Mouse (Mus musculus): ENCODE results near the gene 4930578G10Rik.
"Not testable (repeated sequence)": the region's sequence is repeated elsewhere in the genome, so short reads cannot be mapped to it uniquely, and the experiment has no call there.

4930578G10Rik gene

GRCm38 (mm10) chr4:42735245-42735644 lies at the start of gene 4930578G10Rik:
4930578G10Rik (plus strand) TSS chr4:42735545.
- in situ Hi-C loops (cut with MboI) = not testable (repeated sequence)

GRCm38 (mm10) chr4:42756477-42756876 lies 21.1 kb downstream of the 4930578G10Rik start, which contains the start of gene Ccl19:
Ccl19 (minus strand) TSS chr4:42756577.
- in situ Hi-C loops (cut with MboI) = not testable (repeated sequence)

GRCm38 (mm10) chr4:42773893-42774292 lies 38.5 kb downstream of the 4930578G10Rik start, which contains the start of gene Ccl21a:
Ccl21a (minus strand) TSS chr4:42773993.
- in situ Hi-C loops (cut with MboI) = not testable (repeated sequence)

- in situ Hi-C loops (cut with MboI) = not testable (repeated sequence)
Observed at GRCm38 (mm10) chr4:42853788-42854187, 118.4 kb downstream of the 4930578G10Rik start, which contains the start of gene Fam205a1. Fam205a1 (minus strand) TSS chr4:42853888.

GRCm38 (mm10) chr4:42856671-42857070 lies 121.3 kb downstream of the 4930578G10Rik start, which contains the start of gene Gm12394:
Gm12394 (minus strand) TSS chr4:42856771.
- in situ Hi-C loops (cut with MboI) = not testable (repeated sequence)

- in situ Hi-C loops (cut with MboI) = not testable (repeated sequence)
Observed at GRCm38 (mm10) chr4:42860483-42860882, 125.1 kb downstream of the 4930578G10Rik start.

GRCm38 (mm10) chr4:42863487-42863886 lies 128.1 kb downstream of the 4930578G10Rik start:
- in situ Hi-C loops (cut with MboI) = not testable (repeated sequence)

- in situ Hi-C loops (cut with MboI) = no loop called here
Observed at GRCm38 (mm10) chr4:42867390-42867789, 132.0 kb downstream of the 4930578G10Rik start.

GRCm38 (mm10) chr4:42868193-42868592 lies 132.8 kb downstream of the 4930578G10Rik start:
- in situ Hi-C loops (cut with MboI) = no loop called here

- in situ Hi-C loops (cut with MboI) = no loop called here
Observed at GRCm38 (mm10) chr4:42870748-42871147, 135.4 kb downstream of the 4930578G10Rik start.

GRCm38 (mm10) chr4:42872151-42872550 lies 136.8 kb downstream of the 4930578G10Rik start:
- in situ Hi-C loops (cut with MboI) = no loop called here

GRCm38 (mm10) chr4:42872746-42873435 lies 137.5 kb downstream of the 4930578G10Rik start:
- in situ Hi-C loops (cut with MboI) = no loop called here

GRCm38 (mm10) chr4:42874134-42874533 lies 138.8 kb downstream of the 4930578G10Rik start, which contains the start of gene Fam205c:
Fam205c (minus strand) TSS chr4:42874234.
- in situ Hi-C loops (cut with MboI) = no loop called here

- in situ Hi-C loops (cut with MboI) = no loop called here
Observed at GRCm38 (mm10) chr4:42876586-42877291, 141.4 kb downstream of the 4930578G10Rik start.

GRCm38 (mm10) chr4:42877657-42878056 lies 142.3 kb downstream of the 4930578G10Rik start:
- in situ Hi-C loops (cut with MboI) = no loop called here

GRCm38 (mm10) chr4:42879829-42880676 lies 144.7 kb downstream of the 4930578G10Rik start:
- in situ Hi-C loops (cut with MboI) = no loop called here

GRCm38 (mm10) chr4:42880677-42880948 lies 145.3 kb downstream of the 4930578G10Rik start:
- in situ Hi-C loops (cut with MboI) = no loop called here

- in situ Hi-C loops (cut with MboI) = no loop called here
Observed at GRCm38 (mm10) chr4:42886926-42887325, 151.6 kb downstream of the 4930578G10Rik start.

- in situ Hi-C loops (cut with MboI) = no loop called here
Observed at GRCm38 (mm10) chr4:42888806-42889205, 153.5 kb downstream of the 4930578G10Rik start.

GRCm38 (mm10) chr4:42891176-42891575 lies 155.8 kb downstream of the 4930578G10Rik start:
- in situ Hi-C loops (cut with MboI) = no loop called here

GRCm38 (mm10) chr4:42895118-42895517 lies 159.8 kb downstream of the 4930578G10Rik start:
- in situ Hi-C loops (cut with MboI) = no loop called here

Data from mature B cell (primary cell).